Mouse (Mus musculus): ENCODE results near the gene Grid2. TPM values are rescaled to one million over a fixed set of nuclear protein-coding genes. Genes with fewer than 3 reads are reported as not detected.
A peak's percentile ranks its signal among the peaks of the same experiment; 100 is the strongest.
"Not testable (repeated sequence)": the region's sequence is repeated elsewhere in the genome, so short reads cannot be mapped to it uniquely, and the experiment has no call there.

The Grid2 gene
- polyA plus RNA-seq, 1 experiment from 2014 or later: 4.5 TPM

DNA sequence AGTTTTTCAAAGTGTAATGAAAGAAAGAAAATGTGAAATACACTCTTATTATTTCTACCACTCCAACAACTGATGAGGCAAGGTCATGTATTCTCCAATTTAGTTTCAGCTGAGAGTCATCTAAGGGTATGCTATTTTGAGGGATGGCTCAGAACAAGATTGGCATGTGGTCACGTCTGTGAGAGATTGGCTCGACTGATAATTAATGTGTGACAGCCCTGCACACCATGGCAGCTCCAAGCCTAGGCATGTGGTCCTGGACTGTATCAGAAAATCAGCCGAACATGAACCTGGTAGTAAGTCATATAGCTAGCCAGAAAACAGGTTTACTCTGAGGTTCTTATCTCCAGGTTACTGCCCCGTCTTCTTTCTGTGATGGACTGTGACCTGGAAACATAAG, 292.1 kb downstream of the Grid2 start:
- H3K9ac ChIP-seq (replicated peaks; ENCODE audit: low read depth, low read length): no peak overlapping the region
- no peak for ATAC-seq
- no peaks in the 10 kb centered on the region for H3K4me1 ChIP-seq (replicated peaks; ENCODE audit: control insufficient read depth, insufficient read depth, low read length)
- H3K36me3 ChIP-seq (ENCODE audit: control insufficient read depth, insufficient read depth): no peaks in the 10 kb centered on the region
- no peak overlapping the region for H3K27ac ChIP-seq (ENCODE audit: low read length)
- no peak overlapping the region for H3K4me3 ChIP-seq (replicated peaks; ENCODE audit: low read length)
- no peak overlapping the region for H3K4me2 ChIP-seq (ENCODE audit: low read length)
- no peaks in the 10 kb centered on the region for H3K27me3 ChIP-seq (replicated peaks; ENCODE audit: control insufficient read depth, insufficient read depth, low read length)
- no peaks in the 10 kb centered on the region for H3K9me3 ChIP-seq (ENCODE audit: control insufficient read depth, low read length)
- WGBS: 84% methylated on average over 4 of the region's 4 CpGs

DNA sequence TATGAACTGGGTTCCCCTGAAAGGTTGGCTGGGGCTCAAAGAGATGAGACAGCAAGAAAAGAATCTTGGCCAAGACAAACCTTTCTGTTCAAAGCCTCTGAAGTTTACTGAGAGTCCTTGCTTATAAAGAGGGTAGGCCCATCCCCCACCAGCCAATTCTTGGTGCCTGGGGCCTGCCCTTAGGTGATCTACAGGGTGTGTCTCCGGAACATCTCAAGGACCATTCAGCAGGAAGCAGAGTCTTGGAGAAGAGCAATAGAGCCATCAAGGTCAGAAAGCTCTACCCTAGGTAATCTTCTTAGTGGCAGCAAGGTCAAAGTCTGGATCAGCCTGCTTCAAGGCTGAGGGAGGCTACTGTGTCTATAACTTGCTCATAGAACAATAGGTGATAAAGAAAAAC, 313.1 kb downstream of the Grid2 start:
- ATAC-seq; H3K9me3 ChIP-seq (ENCODE audit: control insufficient read depth, low read length); H3K27ac ChIP-seq (ENCODE audit: low read length); H3K9ac ChIP-seq (replicated peaks; ENCODE audit: low read depth, low read length); H3K27me3 ChIP-seq (replicated peaks; ENCODE audit: control insufficient read depth, insufficient read depth, low read length); H3K4me3 ChIP-seq (replicated peaks; ENCODE audit: low read length); H3K4me2 ChIP-seq (ENCODE audit: low read length); H3K4me1 ChIP-seq (replicated peaks; ENCODE audit: control insufficient read depth, insufficient read depth, low read length); H3K36me3 ChIP-seq (ENCODE audit: control insufficient read depth, insufficient read depth): not testable (repeated sequence)
- WGBS: 91% methylated on average over 1 of the region's 1 CpGs

DNA sequence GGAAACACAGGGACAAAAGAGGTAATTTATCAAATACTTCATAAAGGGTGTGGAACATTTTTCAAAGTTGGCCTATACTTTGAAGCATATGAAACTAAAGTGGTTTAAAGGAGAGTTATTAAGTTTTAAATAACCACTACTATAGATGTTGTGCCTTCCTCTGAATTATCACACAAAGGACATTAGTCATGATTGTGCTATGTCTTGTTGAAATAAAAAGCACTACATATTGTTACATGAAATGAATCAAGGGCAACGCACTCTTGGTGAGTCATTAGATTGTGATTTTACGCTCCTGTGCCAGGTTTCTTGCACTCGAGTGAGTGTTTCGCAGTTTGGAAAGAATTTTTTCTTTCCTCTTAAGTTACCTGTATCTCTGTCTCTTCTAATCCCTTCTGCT, 335.0 kb downstream of the Grid2 start:
- H3K4me3 ChIP-seq (replicated peaks; ENCODE audit: low read length): no peak overlapping the region
- H3K36me3 ChIP-seq (ENCODE audit: control insufficient read depth, insufficient read depth): no peaks in the 10 kb centered on the region
- H3K9ac ChIP-seq (replicated peaks; ENCODE audit: low read depth, low read length): no peak overlapping the region
- H3K4me2 ChIP-seq (ENCODE audit: low read length): no peak overlapping the region
- no peak overlapping the region for H3K27ac ChIP-seq (ENCODE audit: low read length)
- 87% methylated on average over 4 of the region's 4 CpGs for WGBS
- H3K27me3 ChIP-seq (replicated peaks; ENCODE audit: control insufficient read depth, insufficient read depth, low read length): no peaks in the 10 kb centered on the region
- no peak for ATAC-seq
- H3K9me3 ChIP-seq (ENCODE audit: control insufficient read depth, low read length): no peaks in the 10 kb centered on the region
- no peaks in the 10 kb centered on the region for H3K4me1 ChIP-seq (replicated peaks; ENCODE audit: control insufficient read depth, insufficient read depth, low read length)

DNA sequence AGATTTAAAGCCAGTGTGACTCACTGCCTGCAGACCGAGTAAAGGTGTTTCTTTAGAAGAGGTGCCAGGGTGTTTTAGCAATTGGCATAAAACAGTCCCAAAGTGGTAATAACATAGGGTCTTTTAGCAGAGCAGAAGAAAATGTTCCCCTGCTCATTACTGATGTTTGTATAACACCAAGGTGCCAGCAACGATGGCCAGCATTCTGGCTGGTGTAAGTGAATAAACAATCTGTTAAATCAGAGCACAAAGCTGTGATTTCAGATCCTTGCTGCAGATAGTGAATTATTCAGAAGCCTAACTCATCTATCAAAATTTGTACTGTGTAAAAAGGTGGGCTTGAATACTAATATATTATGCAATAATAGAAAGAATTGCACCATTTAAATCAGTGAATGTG, 353.9 kb downstream of the Grid2 start:
- Histone ChIP-seq H3K36me3 (ENCODE audit: control insufficient read depth, insufficient read depth) (no peaks in the 10 kb centered on the region), H3K4me1 (replicated peaks; ENCODE audit: control insufficient read depth, insufficient read depth, low read length) (peaks cover 3% of the 10 kb centered on the region; the same call in 1 of the 2 replicates), H3K9me3 (ENCODE audit: control insufficient read depth, low read length) (no peaks in the 10 kb centered on the region), H3K4me2 (ENCODE audit: low read length) (no peak overlapping the region), H3K27me3 (replicated peaks; ENCODE audit: control insufficient read depth, insufficient read depth, low read length) (no peaks in the 10 kb centered on the region), H3K27ac (ENCODE audit: low read length) (no peak overlapping the region), H3K4me3 (replicated peaks; ENCODE audit: low read length) (no peak overlapping the region), H3K9ac (replicated peaks; ENCODE audit: low read depth, low read length) (no peak overlapping the region)
- WGBS: 27% methylated on average over 2 of the region's 2 CpGs
- ATAC-seq: peak; percentile 72

DNA sequence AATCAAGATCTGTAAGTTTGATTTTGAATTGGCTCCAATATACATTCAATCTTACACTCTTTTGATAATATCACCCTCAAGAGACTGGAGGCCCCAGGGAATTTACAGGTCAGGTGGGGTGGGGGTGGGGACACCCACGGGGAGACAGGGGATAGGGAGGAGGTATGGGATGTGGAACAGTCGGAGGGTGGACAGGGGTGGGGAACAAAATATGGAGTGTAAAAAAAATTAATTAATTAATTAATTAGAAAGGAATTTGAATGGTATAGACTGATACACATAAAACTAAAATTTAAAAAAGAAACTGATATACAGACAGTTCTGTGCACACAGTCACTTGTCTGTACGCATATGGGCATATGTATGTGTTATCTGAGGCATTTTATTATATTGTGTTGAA, 380.3 kb downstream of the Grid2 start:
- WGBS: 85% methylated on average over 3 of the region's 3 CpGs
- Histone ChIP-seq H3K4me2 (ENCODE audit: low read length) (no peak overlapping the region), H3K9me3 (ENCODE audit: control insufficient read depth, low read length) (no peaks in the 10 kb centered on the region), H3K36me3 (ENCODE audit: control insufficient read depth, insufficient read depth) (no peaks in the 10 kb centered on the region), H3K4me1 (replicated peaks; ENCODE audit: control insufficient read depth, insufficient read depth, low read length) (no peaks in the 10 kb centered on the region), H3K27ac (ENCODE audit: low read length) (no peak overlapping the region), H3K9ac (replicated peaks; ENCODE audit: low read depth, low read length) (no peak overlapping the region), H3K27me3 (replicated peaks; ENCODE audit: control insufficient read depth, insufficient read depth, low read length) (no peaks in the 10 kb centered on the region), H3K4me3 (replicated peaks; ENCODE audit: low read length) (no peak overlapping the region)
- no peak for ATAC-seq

DNA sequence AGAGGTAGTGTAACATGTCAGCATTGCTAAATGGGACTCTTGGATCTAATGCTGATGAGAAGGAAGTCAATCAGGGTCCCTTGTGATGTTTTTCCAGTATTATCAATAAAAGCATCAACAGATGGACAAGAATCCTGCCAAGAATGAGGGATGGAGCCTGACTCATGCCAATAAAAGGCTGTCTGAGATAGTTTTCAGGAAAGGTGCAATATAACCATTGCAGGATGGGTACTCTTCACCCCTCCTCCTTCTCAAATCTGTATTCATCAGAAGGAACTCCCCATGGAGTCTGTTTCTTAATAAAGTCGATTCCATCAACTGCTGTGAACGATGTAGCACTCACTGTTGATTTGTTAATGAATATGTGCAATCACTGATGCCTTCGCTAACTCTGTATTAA, 403.7 kb downstream of the Grid2 start:
- ATAC-seq: peak; percentile 54
- Histone ChIP-seq H3K27me3 (replicated peaks; ENCODE audit: control insufficient read depth, insufficient read depth, low read length) (no peaks in the 10 kb centered on the region), H3K36me3 (ENCODE audit: control insufficient read depth, insufficient read depth) (no peaks in the 10 kb centered on the region), H3K9ac (replicated peaks; ENCODE audit: low read depth, low read length) (no peak overlapping the region), H3K4me1 (replicated peaks; ENCODE audit: control insufficient read depth, insufficient read depth, low read length) (no peaks in the 10 kb centered on the region), H3K9me3 (ENCODE audit: control insufficient read depth, low read length) (no peaks in the 10 kb centered on the region), H3K4me2 (ENCODE audit: low read length) (no peak overlapping the region), H3K27ac (ENCODE audit: low read length) (no peak overlapping the region), H3K4me3 (replicated peaks; ENCODE audit: low read length) (no peak overlapping the region)
- 44% methylated on average over 3 of the region's 3 CpGs for WGBS

DNA sequence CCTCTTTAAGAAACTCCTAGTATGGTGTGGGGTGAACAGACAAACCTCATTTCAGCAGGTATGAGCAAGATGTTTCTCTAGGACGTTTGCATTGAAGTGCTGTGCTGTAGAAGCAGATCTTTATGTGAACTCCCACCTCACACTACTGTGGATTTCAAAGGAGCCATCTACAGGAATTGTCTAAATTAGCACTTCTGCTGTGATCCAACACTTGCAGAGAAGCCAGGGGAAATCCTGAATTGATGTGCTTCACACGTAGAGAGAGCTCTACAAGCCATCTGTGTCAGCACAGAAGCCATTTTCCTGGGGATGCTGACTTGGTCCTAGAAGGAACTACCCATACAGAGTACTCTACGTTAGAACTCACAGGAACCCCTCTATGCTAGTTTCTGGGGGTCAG, 430.0 kb downstream of the Grid2 start:
- no peak overlapping the region for H3K4me2 ChIP-seq (ENCODE audit: low read length)
- ATAC-seq: no peak
- H3K27me3 ChIP-seq (replicated peaks; ENCODE audit: control insufficient read depth, insufficient read depth, low read length): no peaks in the 10 kb centered on the region
- H3K36me3 ChIP-seq (ENCODE audit: control insufficient read depth, insufficient read depth): no peaks in the 10 kb centered on the region
- no peaks in the 10 kb centered on the region for H3K4me1 ChIP-seq (replicated peaks; ENCODE audit: control insufficient read depth, insufficient read depth, low read length)
- no peak overlapping the region for H3K9ac ChIP-seq (replicated peaks; ENCODE audit: low read depth, low read length)
- no peaks in the 10 kb centered on the region for H3K9me3 ChIP-seq (ENCODE audit: control insufficient read depth, low read length)
- H3K4me3 ChIP-seq (replicated peaks; ENCODE audit: low read length): no peak overlapping the region
- WGBS: 62% methylated on average over 3 of the region's 3 CpGs
- no peak overlapping the region for H3K27ac ChIP-seq (ENCODE audit: low read length)

DNA sequence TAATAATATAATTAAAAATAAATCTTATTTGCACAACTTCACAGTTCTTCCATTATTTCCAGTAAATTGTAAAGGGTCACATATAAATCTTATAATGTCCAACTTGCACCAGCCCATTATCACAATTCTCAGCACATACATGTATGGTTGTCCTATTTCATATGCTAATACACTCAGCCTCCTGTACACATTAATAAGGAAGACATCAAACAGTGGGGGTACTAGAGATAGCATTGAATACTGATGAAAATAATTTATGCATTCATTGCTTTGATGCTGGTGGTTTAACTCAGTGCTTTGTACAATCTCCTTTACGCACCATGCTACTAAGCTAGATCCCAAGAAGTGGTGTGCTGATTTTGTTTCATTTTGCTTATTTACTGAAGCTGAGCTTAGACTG, 446.0 kb downstream of the Grid2 start:
- Histone ChIP-seq H3K4me3 (replicated peaks; ENCODE audit: low read length) (no peak overlapping the region), H3K36me3 (ENCODE audit: control insufficient read depth, insufficient read depth) (no peaks in the 10 kb centered on the region), H3K9ac (replicated peaks; ENCODE audit: low read depth, low read length) (no peak overlapping the region), H3K9me3 (ENCODE audit: control insufficient read depth, low read length) (no peaks in the 10 kb centered on the region), H3K4me2 (ENCODE audit: low read length) (no peak overlapping the region), H3K27me3 (replicated peaks; ENCODE audit: control insufficient read depth, insufficient read depth, low read length) (no peaks in the 10 kb centered on the region), H3K27ac (ENCODE audit: low read length) (no peak overlapping the region), H3K4me1 (replicated peaks; ENCODE audit: control insufficient read depth, insufficient read depth, low read length) (no peaks in the 10 kb centered on the region)
- no peak for ATAC-seq
- WGBS: 76% methylated on average over 1 of the region's 1 CpGs

DNA sequence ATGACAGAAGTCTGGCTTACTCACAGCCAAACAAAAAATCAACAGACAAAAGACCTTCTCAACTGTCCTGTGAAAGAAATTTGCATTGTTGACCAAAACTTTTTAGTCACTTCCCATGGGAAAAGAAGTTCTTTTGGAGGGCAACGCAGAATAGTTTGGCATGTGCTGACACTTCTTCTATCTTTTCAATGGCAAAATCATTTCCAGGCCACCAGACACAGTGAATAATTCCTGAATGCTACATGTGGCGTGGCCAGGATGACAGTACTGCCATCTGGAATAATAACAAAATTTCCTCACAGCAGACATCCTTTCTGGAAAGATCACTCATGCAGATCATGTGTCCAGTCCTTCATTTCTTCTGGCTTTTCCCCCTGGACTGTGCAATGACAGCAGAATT, 478.1 kb downstream of the Grid2 start:
- H3K27ac ChIP-seq (ENCODE audit: low read length): no peak overlapping the region
- no peak overlapping the region for H3K4me2 ChIP-seq (ENCODE audit: low read length)
- no peak overlapping the region for H3K4me3 ChIP-seq (replicated peaks; ENCODE audit: low read length)
- ATAC-seq: no peak
- no peaks in the 10 kb centered on the region for H3K36me3 ChIP-seq (ENCODE audit: control insufficient read depth, insufficient read depth)
- H3K27me3 ChIP-seq (replicated peaks; ENCODE audit: control insufficient read depth, insufficient read depth, low read length): no peaks in the 10 kb centered on the region
- WGBS: 9% methylated on average over 2 of the region's 2 CpGs
- H3K9me3 ChIP-seq (ENCODE audit: control insufficient read depth, low read length): no peaks in the 10 kb centered on the region
- no peaks in the 10 kb centered on the region for H3K4me1 ChIP-seq (replicated peaks; ENCODE audit: control insufficient read depth, insufficient read depth, low read length)
- no peak overlapping the region for H3K9ac ChIP-seq (replicated peaks; ENCODE audit: low read depth, low read length)

DNA sequence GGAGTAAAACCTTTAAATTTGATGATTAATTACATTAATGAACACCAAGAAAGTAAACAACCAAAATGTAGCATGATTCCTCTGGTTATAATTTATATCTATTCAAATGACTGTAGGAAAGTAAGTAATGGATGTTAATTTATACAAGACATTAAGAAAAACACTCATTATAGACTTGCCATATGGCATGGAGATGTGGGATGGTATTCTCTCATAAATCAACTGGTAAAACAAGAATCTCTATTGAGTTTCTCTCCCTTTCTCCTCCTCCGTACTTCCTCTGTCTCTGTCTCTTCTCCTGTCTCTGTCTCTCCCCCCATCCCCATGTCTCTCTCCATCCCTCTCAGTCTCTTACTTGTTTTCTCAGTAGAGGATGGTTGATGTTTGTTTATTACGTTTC, 506.9 kb downstream of the Grid2 start:
- Histone ChIP-seq H3K27ac (ENCODE audit: low read length) (no peak overlapping the region), H3K9me3 (ENCODE audit: control insufficient read depth, low read length) (0 out of 2 replicates have a peak, but pooled peaks cover 2% of the 10 kb centered on the region), H3K4me3 (replicated peaks; ENCODE audit: low read length) (no peak overlapping the region), H3K9ac (replicated peaks; ENCODE audit: low read depth, low read length) (no peak overlapping the region), H3K4me2 (ENCODE audit: low read length) (no peak overlapping the region), H3K27me3 (replicated peaks; ENCODE audit: control insufficient read depth, insufficient read depth, low read length) (no peaks in the 10 kb centered on the region), H3K36me3 (ENCODE audit: control insufficient read depth, insufficient read depth) (no peaks in the 10 kb centered on the region), H3K4me1 (replicated peaks; ENCODE audit: control insufficient read depth, insufficient read depth, low read length) (no peaks in the 10 kb centered on the region)
- WGBS: 68% methylated on average over 2 of the region's 2 CpGs
- no peak for ATAC-seq

Measured in forebrain, embryonic 16.5 days (tissue).